Mouse (Mus musculus) stomach, postnatal 0 days (tissue): ENCODE data around the gene Tuba4a. TPM values are rescaled to one million over a fixed set of nuclear protein-coding genes. Genes with fewer than 3 reads are reported as not detected.

Experiments
- ATAC-seq: fragments of 200-750 bp; cut with Nextera tagmentation; 2 replicates; pipeline ENCODE4 v1.8.0; 2017; ENCODE audit not compliant: low FRiP score, low TSS enrichment
- DNase-seq: peaks from one replicate; pipeline ENCODE4 v3.0.0-alpha.2; 2016; ENCODE audit warnings: low spot score
- H3K27ac ChIP-seq: fragments of 300-500 bp; sonication (generic); replicated peaks from 2 replicates; pipeline ENCODE4 v1.5.1; 2014; ENCODE audit warnings: mild to moderate bottlenecking, control low read depth
- H3K27me3 ChIP-seq: fragments of 300-500 bp; sonication (generic); 2 replicates; pipeline ENCODE4 v1.6.1; 2014; ENCODE audit warnings: low read length; ENCODE audit not compliant: control insufficient read depth, insufficient read depth
- H3K36me3 ChIP-seq: fragments of 300-500 bp; sonication (generic); 2 replicates; pipeline ENCODE4 v1.6.1; 2014; ENCODE audit warnings: low read length, mixed read lengths; ENCODE audit not compliant: control insufficient read depth, insufficient read depth
- H3K4me1 ChIP-seq: fragments of 300-500 bp; sonication (generic); replicated peaks from 2 replicates; pipeline ENCODE4 v1.6.1; 2014; ENCODE audit warnings: antibody characterized with exemption; ENCODE audit not compliant: control insufficient read depth, insufficient read depth
- H3K4me2 ChIP-seq: fragments of 300-500 bp; sonication (generic); replicated peaks from 2 replicates; pipeline ENCODE4 v1.6.1; 2014; ENCODE audit warnings: low read depth, mild to moderate bottlenecking, control low read depth, moderate library complexity
- H3K4me3 ChIP-seq: fragments of 300-500 bp; sonication (generic); 2 replicates; pipeline ENCODE4 v1.5.1; 2014; ENCODE audit warnings: low read depth, low read length, control low read depth
- H3K9ac ChIP-seq: fragments of 300-500 bp; sonication (generic); 2 replicates; pipeline ENCODE4 v1.6.1; 2014; ENCODE audit warnings: mild to moderate bottlenecking, low read length, control low read depth, mixed read lengths
- H3K9me3 ChIP-seq: fragments of 300-500 bp; sonication (generic); 2 replicates; pipeline ENCODE4 v1.6.1; 2016; ENCODE audit warnings: low read length; ENCODE audit not compliant: control insufficient read depth
- CTCF ChIP-seq: IDR thresholded peaks from 2 replicates; pipeline ENCODE4 v1.5.1; 2016; ENCODE audit warnings: antibody characterized with exemption, low read depth, mild to moderate bottlenecking, moderate library complexity
- EP300 ChIP-seq: optimal IDR thresholded peaks from 2 replicates; pipeline ENCODE3; 2016; ENCODE audit warnings: antibody characterized with exemption
- WGBS: fragments of 180-500 bp; shearing (Covaris S2); extraction: QIAGEN DNeasy Blood & Tissue Kit; methylation state at CpG from one replicate; pipeline ENCODE4 v1.1.7; 2014; 5-methylcytosine and 5-hydroxymethylcytosine counted together
- polyA plus RNA-seq: library from polyadenylated mRNA; unstranded; fragments of >200 nt; fragmentation: Nextera tagmentation; extraction: Ambion mirVana; gene quantifications from 2 replicates; pipeline ENCODE4 v1.2.1, GENCODE M21; 2015

Gene Tuba4a
- polyA plus RNA-seq, 1 experiment from 2014 or later = 314 TPM

GRCm38 (mm10) chr1:75185495-75185894 lies 34.2 kb downstream of the Tuba4a start:
- DNase-seq = no peak
- ATAC-seq = no peak
- Histone ChIP-seq H3K9me3 (no peaks in the 10 kb centered on the region), H3K27me3 (no peaks in the 10 kb centered on the region), H3K4me2 (no peak overlapping the region), H3K4me3 (no peak overlapping the region), H3K27ac (no peak overlapping the region), H3K36me3 (peaks cover 28% of the 10 kb centered on the region), H3K9ac (no peak overlapping the region), H3K4me1 (0 out of 2 replicates have a peak, but pooled peaks cover 2% of the 10 kb centered on the region)
- TF ChIP-seq CTCF (no peak), EP300 (no peak)
- WGBS = 91% methylated on average over 11 of the region's 11 CpGs

GRCm38 (mm10) chr1:75182160-75182559 lies 37.5 kb downstream of the Tuba4a start:
- no peak overlapping the region for H3K4me2 ChIP-seq
- peaks cover 7% of the 10 kb centered on the region; the same call in 1 of the 2 replicates for H3K4me1 ChIP-seq
- TF ChIP-seq EP300 = no peak
- peak; percentile 47 for TF ChIP-seq CTCF
- no peaks in the 10 kb centered on the region for H3K9me3 ChIP-seq
- no peak overlapping the region for H3K4me3 ChIP-seq
- H3K27ac ChIP-seq = no peak overlapping the region
- H3K27me3 ChIP-seq = no peaks in the 10 kb centered on the region
- H3K9ac ChIP-seq = no peak overlapping the region
- ATAC-seq = no peak
- DNase-seq = no peak
- H3K36me3 ChIP-seq = peaks cover 21% of the 10 kb centered on the region
- 72% methylated on average over 4 of the region's 4 CpGs for WGBS

GRCm38 (mm10) chr1:75181377-75181870 lies 38.2 kb downstream of the Tuba4a start:
- DNase-seq = no peak
- H3K27ac ChIP-seq = no peak overlapping the region
- no peak overlapping the region for H3K4me3 ChIP-seq
- TF ChIP-seq EP300 (no peak), CTCF (no peak)
- 84% methylated on average over 4 of the region's 4 CpGs for WGBS
- no peaks in the 10 kb centered on the region for H3K9me3 ChIP-seq
- H3K9ac ChIP-seq = no peak overlapping the region
- H3K36me3 ChIP-seq = peaks cover 24% of the 10 kb centered on the region
- H3K4me2 ChIP-seq = no peak overlapping the region
- no peaks in the 10 kb centered on the region for H3K27me3 ChIP-seq
- ATAC-seq = no peak
- peaks cover 7% of the 10 kb centered on the region; the same call in 1 of the 2 replicates for H3K4me1 ChIP-seq

GRCm38 (mm10) chr1:75180741-75181140 lies 38.9 kb downstream of the Tuba4a start:
- peaks cover 20% of the 10 kb centered on the region for H3K36me3 ChIP-seq
- H3K9ac ChIP-seq = no peak overlapping the region; the same call in 1 of the 2 replicates
- WGBS = 32% methylated on average over 7 of the region's 7 CpGs
- H3K4me3 ChIP-seq = peak overlapping the region; percentile 62
- ATAC-seq (no peak), DNase-seq (no peak)
- H3K4me2 ChIP-seq = peak overlapping the region; percentile 92
- peak overlapping the region; percentile 30; the same call in 1 of the 2 replicates for H3K27ac ChIP-seq
- TF ChIP-seq EP300 (no peak), CTCF (no peak)
- no peaks in the 10 kb centered on the region for H3K9me3 ChIP-seq
- H3K4me1 ChIP-seq = peaks cover 7% of the 10 kb centered on the region; the same call in 1 of the 2 replicates
- no peaks in the 10 kb centered on the region for H3K27me3 ChIP-seq

GRCm38 (mm10) chr1:75180105-75180590 lies 39.5 kb downstream of the Tuba4a start, which contains the start of gene Abcb6:
Gene Abcb6 (minus strand): TSS chr1:75180392.
- WGBS = under 1% methylated on average over 31 of the region's 31 CpGs
- ATAC-seq (peak; percentile 89), DNase-seq (peak; percentile 92)
- no peak for TF ChIP-seq EP300
- TF ChIP-seq CTCF = no peak
- Histone ChIP-seq H3K4me1 (peaks cover 7% of the 10 kb centered on the region; the same call in 1 of the 2 replicates), H3K4me2 (peak within 1 kb of the TSS; percentile 92), H3K27me3 (no peaks in the 10 kb centered on the region), H3K4me3 (peak within 1 kb of the TSS; percentile 62), H3K27ac (peak within 1 kb of the TSS; percentile 81), H3K36me3 (peaks cover 14% of the 10 kb centered on the region; the same call in 1 of the 2 replicates), H3K9me3 (no peaks in the 10 kb centered on the region), H3K9ac (peak within 1 kb of the TSS; percentile 69)
